Mouse (Mus musculus): ENCODE data around the gene Nutf2. TPM values are rescaled to one million over a fixed set of nuclear protein-coding genes. Genes with fewer than 3 reads are reported as not detected.
A peak's percentile ranks its signal among the peaks of the same experiment; 100 is the strongest.
"Not testable (repeated sequence)": the region's sequence is repeated elsewhere in the genome, so short reads cannot be mapped to it uniquely, and the experiment has no call there.

Gene Nutf2
- polyA plus RNA-seq, 1 experiment = 15.3 TPM

DNA sequence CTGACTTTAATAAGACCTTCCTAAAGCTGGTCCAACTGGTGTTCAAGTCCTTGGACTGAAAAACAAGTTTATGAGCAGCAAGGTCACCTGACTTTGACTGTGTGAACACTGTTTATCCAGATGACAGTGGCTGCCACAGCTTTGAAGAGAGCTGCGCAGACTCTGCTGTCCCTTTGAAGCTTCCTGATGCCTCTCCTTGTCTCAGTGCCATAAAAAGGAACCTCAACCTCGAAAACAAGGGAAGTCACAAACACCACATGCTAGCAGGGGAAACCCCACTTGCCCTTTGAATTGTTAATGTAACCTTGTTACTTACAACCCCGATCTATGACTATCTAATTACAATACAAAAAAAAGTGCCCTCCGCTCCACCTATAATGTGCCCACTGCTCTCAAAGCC, 34.9 kb upstream of the Nutf2 start:
- H3K27ac ChIP-seq (ENCODE audit: insufficient read depth, low read depth, low read length) = no peak overlapping the region
- H3K4me1 ChIP-seq (ENCODE audit: control insufficient read depth, insufficient read depth, insufficient read length, low read length) = peaks cover 7% of the 10 kb centered on the region; the same call in 1 of the 2 replicates
- peaks cover 12% of the 10 kb centered on the region for H3K36me3 ChIP-seq (ENCODE audit: control insufficient read depth, insufficient read depth, low read length)
- no peak overlapping the region for H3K4me3 ChIP-seq (ENCODE audit: low read depth, low read length)
- 50% methylated on average over 4 of the region's 4 CpGs for WGBS
- H3K27me3 ChIP-seq (ENCODE audit: control insufficient read depth, insufficient read depth, low read length) = no peaks in the 10 kb centered on the region
- TF ChIP-seq POLR2A (IDR thresholded peaks at IDR 0.05; ENCODE audit: low read depth, low read length) (no peak), CTCF (IDR thresholded peaks at IDR 0.05; ENCODE audit: extremely low read depth, insufficient read length, insufficient replicate concordance, low read depth, low read length) (no peak)

DNA sequence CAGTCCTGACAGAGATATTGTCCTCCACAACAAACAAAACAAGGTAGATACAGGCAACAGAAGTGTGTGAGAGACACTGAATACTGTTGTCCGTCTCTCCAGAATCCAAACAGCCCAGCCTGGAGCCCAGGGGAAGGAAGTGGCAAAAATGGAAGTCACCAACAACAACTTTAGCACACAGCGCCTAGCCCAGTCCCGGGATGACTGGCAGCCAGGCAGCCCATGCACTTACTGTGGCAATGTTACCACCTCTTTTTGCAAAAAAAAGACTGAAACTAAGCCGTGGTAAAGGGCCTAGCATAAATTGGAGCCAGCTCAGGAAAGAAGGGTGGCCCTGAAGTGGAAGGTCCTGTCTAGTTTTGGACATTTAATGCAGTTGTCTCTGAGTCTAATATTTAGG, 34.0 kb upstream of the Nutf2 start:
- 0 out of 2 replicates have a peak overlapping the region, but pooled peaks have one; percentile 9 for H3K27ac ChIP-seq (ENCODE audit: insufficient read depth, low read depth, low read length)
- WGBS = under 1% methylated on average over 4 of the region's 4 CpGs

DNA sequence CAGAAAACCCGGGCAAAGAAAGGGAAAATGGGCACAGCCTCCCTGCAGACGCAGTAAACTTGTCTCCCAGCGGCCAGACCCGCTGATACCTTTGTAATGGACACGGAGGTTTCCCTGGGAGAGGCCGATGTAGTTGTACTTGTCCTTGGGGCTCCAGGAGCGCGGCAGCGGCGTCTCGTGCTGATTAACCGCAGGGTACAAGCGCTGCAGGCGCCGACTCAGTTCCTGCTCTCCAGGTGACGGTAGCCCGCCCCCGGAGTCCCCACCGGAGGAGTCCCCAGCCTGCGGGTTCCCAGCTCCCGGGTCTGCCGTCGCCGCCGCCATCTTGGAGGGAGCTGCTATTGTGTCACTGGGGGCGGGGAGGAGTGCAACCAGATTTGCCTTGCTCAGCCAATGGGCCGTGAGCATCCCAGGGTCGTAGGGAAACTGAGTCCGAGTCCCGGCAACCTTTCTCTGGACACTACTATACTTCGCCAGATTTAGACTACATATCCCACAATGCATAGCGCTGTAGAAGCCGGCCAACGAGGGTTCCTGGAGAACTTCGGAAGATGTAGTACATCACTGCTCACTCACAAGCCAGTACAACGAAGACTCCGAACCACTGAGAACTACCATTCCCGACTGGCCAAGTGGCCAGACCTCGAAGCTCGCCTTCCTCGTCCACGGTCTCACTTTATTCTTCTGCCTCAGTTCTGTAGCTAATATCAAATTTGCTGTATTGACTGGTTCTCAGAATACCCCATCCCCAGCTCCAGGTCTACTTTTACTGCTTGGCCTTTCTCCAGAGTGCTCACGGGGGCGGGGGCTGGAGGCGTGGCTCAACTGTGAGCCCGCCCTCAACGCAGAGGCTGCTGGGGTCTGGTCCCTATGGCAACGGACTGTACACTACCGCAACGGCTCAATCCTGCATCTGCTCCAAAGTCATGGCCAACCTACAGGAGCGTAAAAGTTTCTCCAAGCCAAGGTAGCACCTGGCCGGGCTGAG, 33.2 kb upstream of the Nutf2 start, which contains the start of the genes Ranbp10 and Tsnaxip1:
Ranbp10 (minus strand) TSS at position 490 of the 988 bp plus-strand sequence.
Tsnaxip1 (plus strand) TSS at position 871 of the 988 bp plus-strand sequence.
- H3K27ac ChIP-seq (ENCODE audit: insufficient read depth, low read depth, low read length) = peak within 1 kb of the TSS; percentile 53
- H3K36me3 ChIP-seq (ENCODE audit: control insufficient read depth, insufficient read depth, low read length) = peaks cover 6% of the 10 kb centered on the region
- peaks cover 7% of the 10 kb centered on the region; the same call in 1 of the 2 replicates for H3K4me1 ChIP-seq (ENCODE audit: control insufficient read depth, insufficient read depth, insufficient read length, low read length)
- under 1% methylated on average over 52 of the region's 52 CpGs for WGBS
- H3K27me3 ChIP-seq (ENCODE audit: control insufficient read depth, insufficient read depth, low read length) = no peaks in the 10 kb centered on the region
- peak within 1 kb of the TSS; percentile 79 for H3K4me3 ChIP-seq (ENCODE audit: low read depth, low read length)
- peak; percentile 75 for TF ChIP-seq POLR2A (IDR thresholded peaks at IDR 0.05; ENCODE audit: low read depth, low read length)
- TF ChIP-seq CTCF (IDR thresholded peaks at IDR 0.05; ENCODE audit: extremely low read depth, insufficient read length, insufficient replicate concordance, low read depth, low read length) = no peak

More for the DNA sequence above, 34.0 kb upstream of the Nutf2 start:
- Histone ChIP-seq H3K27me3 (ENCODE audit: control insufficient read depth, insufficient read depth, low read length) (no peaks in the 10 kb centered on the region), H3K4me3 (ENCODE audit: low read depth, low read length) (peak overlapping the region; percentile 79), H3K36me3 (ENCODE audit: control insufficient read depth, insufficient read depth, low read length) (peaks cover 10% of the 10 kb centered on the region), H3K4me1 (ENCODE audit: control insufficient read depth, insufficient read depth, insufficient read length, low read length) (peaks cover 7% of the 10 kb centered on the region; the same call in 1 of the 2 replicates)
- TF ChIP-seq CTCF (IDR thresholded peaks at IDR 0.05; ENCODE audit: extremely low read depth, insufficient read length, insufficient replicate concordance, low read depth, low read length) (no peak), POLR2A (IDR thresholded peaks at IDR 0.05; ENCODE audit: low read depth, low read length) (no peak)

DNA sequence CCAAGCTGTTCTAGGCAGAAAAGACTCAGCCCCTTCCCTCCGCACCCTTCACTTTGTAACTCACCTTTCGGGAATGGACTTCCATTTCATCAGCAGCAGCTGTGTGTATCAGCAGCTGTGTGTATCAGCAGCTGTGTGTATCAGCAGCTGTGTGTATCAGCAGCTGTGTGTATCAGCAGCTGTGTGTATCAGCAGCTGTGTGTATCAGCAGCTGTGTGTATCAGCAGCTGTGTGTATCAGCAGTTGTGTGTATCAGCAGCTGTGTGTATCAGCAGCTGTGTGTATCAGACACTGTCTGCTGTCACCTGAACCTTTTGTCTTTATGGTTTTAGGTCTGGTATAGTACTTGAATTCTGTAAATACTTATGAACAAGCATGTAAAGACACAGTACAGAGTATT, 26.6 kb upstream of the Nutf2 start:
- WGBS = 70% methylated on average over 2 of the region's 2 CpGs

DNA sequence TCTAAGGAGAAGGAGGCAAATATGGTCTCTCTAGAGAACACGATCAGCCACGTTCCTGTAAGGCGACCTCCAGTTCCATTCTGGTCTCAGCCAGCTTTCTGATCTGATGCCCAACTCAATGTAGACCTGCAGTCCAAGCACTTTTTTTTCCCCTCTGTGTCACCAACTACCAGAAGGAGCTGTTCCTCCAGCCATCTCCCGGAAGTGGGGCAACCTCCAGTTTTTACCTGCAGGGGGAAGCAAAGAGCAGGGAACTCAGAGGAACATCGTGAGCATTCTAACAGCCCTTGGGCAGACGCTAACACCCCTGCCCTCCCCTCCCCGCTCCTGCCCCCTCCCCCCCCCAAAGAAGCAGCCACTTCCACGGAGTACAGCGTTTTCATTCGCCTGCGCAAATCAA, 25.1 kb upstream of the Nutf2 start:
- WGBS = 24% methylated on average over 11 of the region's 11 CpGs

More for the DNA sequence above, 26.6 kb upstream of the Nutf2 start:
- not testable (repeated sequence) for H3K4me3 ChIP-seq (ENCODE audit: low read depth, low read length); H3K36me3 ChIP-seq (ENCODE audit: control insufficient read depth, insufficient read depth, low read length); H3K27ac ChIP-seq (ENCODE audit: insufficient read depth, low read depth, low read length); H3K27me3 ChIP-seq (ENCODE audit: control insufficient read depth, insufficient read depth, low read length); H3K4me1 ChIP-seq (ENCODE audit: control insufficient read depth, insufficient read depth, insufficient read length, low read length)

DNA sequence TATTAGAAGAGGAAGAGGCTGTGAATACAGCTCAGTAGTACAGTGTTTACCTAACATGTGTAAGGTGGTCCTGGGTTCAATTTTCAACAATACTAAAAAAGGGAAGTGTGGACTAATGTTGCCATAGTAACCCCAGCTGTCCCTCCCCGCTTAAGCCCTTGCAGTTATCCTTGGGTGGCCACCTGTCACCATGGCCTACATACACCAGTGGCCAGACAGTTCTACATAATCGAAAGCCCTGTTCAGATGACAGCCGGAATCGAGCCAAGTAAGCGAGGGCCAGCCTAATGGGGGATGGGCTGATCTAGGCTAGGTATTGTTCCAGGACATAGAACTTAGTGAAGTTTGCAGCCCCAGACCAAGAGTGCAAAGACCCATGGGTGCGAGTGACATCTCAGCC, 23.4 kb upstream of the Nutf2 start:
- Histone ChIP-seq H3K27me3 (ENCODE audit: control insufficient read depth, insufficient read depth, low read length) (no peaks in the 10 kb centered on the region), H3K4me1 (ENCODE audit: control insufficient read depth, insufficient read depth, insufficient read length, low read length) (no peaks in the 10 kb centered on the region), H3K4me3 (ENCODE audit: low read depth, low read length) (no peak overlapping the region), H3K27ac (ENCODE audit: insufficient read depth, low read depth, low read length) (no peak overlapping the region), H3K36me3 (ENCODE audit: control insufficient read depth, insufficient read depth, low read length) (no peaks in the 10 kb centered on the region)
- WGBS = 84% methylated on average over 6 of the region's 6 CpGs
- TF ChIP-seq POLR2A (IDR thresholded peaks at IDR 0.05; ENCODE audit: low read depth, low read length) = no peak
- TF ChIP-seq CTCF (IDR thresholded peaks at IDR 0.05; ENCODE audit: extremely low read depth, insufficient read length, insufficient replicate concordance, low read depth, low read length) = no peak

More for the DNA sequence above, 25.1 kb upstream of the Nutf2 start:
- Histone ChIP-seq H3K27me3 (ENCODE audit: control insufficient read depth, insufficient read depth, low read length) (no peaks in the 10 kb centered on the region), H3K4me1 (ENCODE audit: control insufficient read depth, insufficient read depth, insufficient read length, low read length) (no peaks in the 10 kb centered on the region), H3K4me3 (ENCODE audit: low read depth, low read length) (no peak overlapping the region), H3K27ac (ENCODE audit: insufficient read depth, low read depth, low read length) (no peak overlapping the region), H3K36me3 (ENCODE audit: control insufficient read depth, insufficient read depth, low read length) (no peaks in the 10 kb centered on the region)
- TF ChIP-seq POLR2A (IDR thresholded peaks at IDR 0.05; ENCODE audit: low read depth, low read length) = no peak
- TF ChIP-seq CTCF (IDR thresholded peaks at IDR 0.05; ENCODE audit: extremely low read depth, insufficient read length, insufficient replicate concordance, low read depth, low read length) = peak; percentile 76; the same call in 1 of the 2 replicates

DNA sequence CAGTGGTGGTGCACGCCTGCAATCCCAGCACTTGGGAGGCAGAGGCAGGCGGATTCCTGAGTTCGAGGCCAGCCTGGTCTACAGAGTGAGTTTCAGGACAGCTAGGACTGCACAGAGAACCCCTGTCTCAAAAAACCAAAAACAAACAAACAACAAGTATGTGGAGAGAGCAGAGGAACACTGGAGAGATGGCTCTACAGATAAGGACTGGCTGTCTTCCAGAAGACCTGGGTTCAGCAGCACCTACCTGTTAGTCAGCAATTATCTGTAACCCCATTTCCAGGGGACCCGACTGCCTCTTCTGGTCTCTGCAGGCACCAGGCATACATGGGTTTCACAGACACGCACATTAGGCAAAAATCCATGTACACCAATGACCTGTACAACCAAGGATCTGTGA, 21.2 kb upstream of the Nutf2 start:
- Histone ChIP-seq H3K27ac (ENCODE audit: insufficient read depth, low read depth, low read length) (no peak overlapping the region), H3K27me3 (ENCODE audit: control insufficient read depth, insufficient read depth, low read length) (no peaks in the 10 kb centered on the region), H3K36me3 (ENCODE audit: control insufficient read depth, insufficient read depth, low read length) (peaks cover 5% of the 10 kb centered on the region), H3K4me1 (ENCODE audit: control insufficient read depth, insufficient read depth, insufficient read length, low read length) (no peaks in the 10 kb centered on the region), H3K4me3 (ENCODE audit: low read depth, low read length) (no peak overlapping the region)
- no peak for TF ChIP-seq POLR2A (IDR thresholded peaks at IDR 0.05; ENCODE audit: low read depth, low read length)
- TF ChIP-seq CTCF (IDR thresholded peaks at IDR 0.05; ENCODE audit: extremely low read depth, insufficient read length, insufficient replicate concordance, low read depth, low read length) = no peak
- 77% methylated on average over 5 of the region's 5 CpGs for WGBS

Measured in small intestine, adult 2 months (tissue).